Mouse (Mus musculus): ENCODE measurements around the gene Gm7029.

DNA sequence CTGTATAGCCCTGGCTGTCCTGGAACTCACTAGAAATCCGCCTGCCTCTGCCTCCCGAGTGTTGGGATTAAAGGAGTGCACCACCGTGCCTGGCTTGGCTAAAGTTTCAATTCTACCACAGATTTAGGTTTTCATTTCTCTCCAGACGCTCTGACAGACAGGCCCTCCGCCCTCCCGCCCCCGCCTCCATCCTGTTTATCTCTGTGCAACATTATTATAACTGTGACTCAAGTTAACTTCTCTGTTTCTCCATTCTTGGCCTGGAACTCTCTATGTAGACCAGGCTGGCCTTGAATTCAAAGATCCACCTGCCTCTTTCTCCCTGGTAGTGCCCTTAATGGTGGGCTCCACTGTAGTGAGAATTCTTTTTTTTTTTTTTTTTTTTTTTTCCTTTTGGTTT, 28.9 kb downstream of the Gm7029 start:
- no peak for TF ChIP-seq CHD1 (IDR thresholded peaks at IDR 0.05; ENCODE audit: low read depth, low read length)
- no peak for TF ChIP-seq ZMIZ1 (IDR thresholded peaks at IDR 0.05; ENCODE audit: low read depth, low read length)
- TF ChIP-seq JUND (conservative IDR thresholded peaks at IDR 0.05; ENCODE audit: low read depth, low read length), result no peak
- TF ChIP-seq E2F4 (IDR thresholded peaks at IDR 0.05; ENCODE audit: insufficient replicate concordance, low read depth, low read length), result no peak
- TF ChIP-seq BHLHE40 (IDR thresholded peaks at IDR 0.05; ENCODE audit: low read depth, low read length), result no peak
- TF ChIP-seq HCFC1 (IDR thresholded peaks at IDR 0.05; ENCODE audit: low read depth, low read length), result no peak
- no peak for TF ChIP-seq UBTF (IDR thresholded peaks at IDR 0.05; ENCODE audit: low read depth, low read length)
